Mouse (Mus musculus): ENCODE data around the gene Slamf9. TPM values are rescaled to one million over a fixed set of nuclear protein-coding genes. Genes with fewer than 3 reads are reported as not detected.
A peak's percentile ranks its signal among the peaks of the same experiment; 100 is the strongest.

Slamf9 gene
- polyA plus RNA-seq, 1 experiment from 2014 or later = 0.31 TPM

DNA sequence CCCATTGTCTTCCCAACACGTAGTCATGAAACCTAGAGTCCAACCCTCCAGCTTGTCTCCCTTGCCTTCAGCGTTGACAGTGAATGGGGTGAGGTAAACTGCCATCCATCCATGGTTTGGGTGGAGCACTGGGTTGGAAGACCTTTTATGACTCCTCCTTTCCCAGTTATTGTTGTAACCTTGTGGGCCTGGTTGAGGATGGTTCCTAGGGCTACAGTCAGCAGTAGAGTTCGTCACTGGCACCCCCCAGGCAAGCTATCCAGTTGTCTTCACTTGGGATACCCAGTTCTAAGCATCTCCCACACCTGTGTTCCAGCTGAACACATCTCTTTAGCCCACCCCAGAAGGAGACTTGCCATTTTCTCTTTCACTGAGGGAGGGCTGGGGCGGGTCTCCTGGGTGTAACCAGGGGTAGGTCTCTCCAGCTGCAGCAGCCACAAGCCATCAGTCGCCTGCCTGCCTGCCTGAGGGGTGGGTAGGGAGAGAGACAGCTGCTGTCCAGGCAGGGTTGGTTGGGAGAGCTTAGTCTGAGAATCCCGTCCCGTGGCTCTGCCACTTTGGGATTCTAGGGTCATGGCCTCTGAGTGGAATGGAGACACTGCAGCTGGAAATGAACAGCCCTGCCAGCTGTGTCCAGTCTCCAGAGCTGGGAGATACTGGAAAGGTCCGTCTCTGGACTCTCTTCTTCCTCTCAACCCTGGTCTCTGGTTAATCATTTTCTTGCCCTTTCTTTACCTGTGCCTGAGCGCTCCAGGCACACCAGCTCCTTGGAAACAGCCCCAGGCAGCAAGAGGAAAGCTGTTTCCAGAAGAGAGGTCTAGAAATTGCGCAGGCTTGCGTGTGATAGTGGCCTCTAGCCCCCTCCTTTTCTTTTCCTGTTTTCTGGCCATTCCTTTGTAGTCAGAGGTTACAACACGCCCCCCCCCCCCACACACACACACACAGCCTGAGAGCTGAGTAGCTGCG is 27.3 kb downstream of the Slamf9 start:
- peaks cover 21% of the 10 kb centered on the region for H3K4me1 ChIP-seq (ENCODE audit: control insufficient read depth, insufficient read depth, low read length)

DNA sequence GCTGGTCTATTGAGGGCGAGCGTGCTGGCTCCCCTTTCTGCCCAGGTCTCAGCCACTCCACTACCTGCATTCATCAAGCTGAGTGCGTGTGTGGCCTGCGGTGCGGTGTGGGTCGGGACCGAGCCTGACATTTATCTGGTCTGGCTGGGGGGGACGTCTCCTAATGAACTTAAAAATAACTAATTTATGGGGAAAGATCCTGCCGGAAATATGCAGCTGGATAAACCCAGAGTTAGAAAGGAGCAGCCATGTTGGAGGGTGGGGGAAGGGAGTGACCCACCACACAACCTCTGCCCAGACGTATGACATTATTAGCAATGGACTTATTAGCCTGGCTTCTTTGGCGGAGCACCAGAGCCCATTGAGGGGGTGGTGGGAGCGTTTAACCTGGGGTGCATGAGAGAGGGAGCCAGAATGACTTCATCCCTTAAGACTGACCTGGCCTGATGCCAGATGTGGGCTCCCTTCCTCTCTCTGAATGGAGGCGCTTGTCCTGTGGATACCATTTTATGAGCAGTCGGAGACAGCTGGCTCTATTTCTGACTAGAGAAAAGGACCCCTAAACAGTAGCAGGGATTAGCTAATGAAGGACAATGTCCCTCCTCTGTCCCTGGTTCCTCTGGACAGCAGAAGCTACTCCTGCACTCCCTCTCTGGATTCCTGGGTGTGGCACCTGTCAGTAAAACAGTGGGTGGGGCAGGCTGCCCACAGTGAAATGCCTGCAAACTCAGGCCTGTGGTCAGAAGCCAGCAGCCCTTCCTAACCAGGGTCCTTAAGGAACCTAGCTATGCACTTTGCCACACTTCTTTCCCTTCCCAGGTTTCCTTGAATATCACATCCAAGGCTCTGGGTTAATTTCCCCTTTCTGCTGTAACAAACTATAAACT is 28.2 kb downstream of the Slamf9 start:
- peak overlapping the region; percentile 41 for H3K4me2 ChIP-seq (ENCODE audit: low read depth, low read length)
- peaks cover 21% of the 10 kb centered on the region for H3K4me1 ChIP-seq (ENCODE audit: control insufficient read depth, insufficient read depth, low read length)
- peak overlapping the region; percentile 49; the same call in 1 of the 2 replicates for H3K27ac ChIP-seq (ENCODE audit: low read depth, low read length)
- peak; percentile 26; the same call in 1 of the 2 replicates for ATAC-seq (ENCODE audit: low read depth)
- H3K4me3 ChIP-seq (ENCODE audit: low read depth, low read length) = 0 out of 2 replicates have a peak overlapping the region, but pooled peaks have one; percentile 11
- no peaks in the 10 kb centered on the region for H3K9me3 ChIP-seq (ENCODE audit: control insufficient read depth, low read length)
- WGBS = 21% methylated on average over 14 of the region's 14 CpGs
- H3K27me3 ChIP-seq (ENCODE audit: control insufficient read depth, insufficient read depth, low read length) = no peaks in the 10 kb centered on the region
- H3K9ac ChIP-seq (replicated peaks; ENCODE audit: low read depth, low read length) = 0 out of 2 replicates have a peak overlapping the region, but pooled peaks have one; percentile 1
- H3K36me3 ChIP-seq (ENCODE audit: control insufficient read depth, insufficient read depth, low read length) = no peaks in the 10 kb centered on the region

More for the DNA sequence above, 27.3 kb downstream of the Slamf9 start:
- peaks cover 7% of the 10 kb centered on the region; the same call in 1 of the 2 replicates for H3K36me3 ChIP-seq (ENCODE audit: control insufficient read depth, insufficient read depth, low read length)
- H3K27ac ChIP-seq (ENCODE audit: low read depth, low read length) = peak overlapping the region; percentile 49; the same call in 1 of the 2 replicates
- no peaks in the 10 kb centered on the region for H3K9me3 ChIP-seq (ENCODE audit: control insufficient read depth, low read length)
- ATAC-seq (ENCODE audit: low read depth) = no peak; the same call in 1 of the 2 replicates
- WGBS = 13% methylated on average over 13 of the region's 13 CpGs
- peak overlapping the region; percentile 41 for H3K4me2 ChIP-seq (ENCODE audit: low read depth, low read length)
- H3K9ac ChIP-seq (replicated peaks; ENCODE audit: low read depth, low read length) = peak overlapping the region; percentile 17; the same call in 1 of the 2 replicates
- peak overlapping the region; percentile 11; the same call in 1 of the 2 replicates for H3K4me3 ChIP-seq (ENCODE audit: low read depth, low read length)
- no peaks in the 10 kb centered on the region for H3K27me3 ChIP-seq (ENCODE audit: control insufficient read depth, insufficient read depth, low read length)

DNA sequence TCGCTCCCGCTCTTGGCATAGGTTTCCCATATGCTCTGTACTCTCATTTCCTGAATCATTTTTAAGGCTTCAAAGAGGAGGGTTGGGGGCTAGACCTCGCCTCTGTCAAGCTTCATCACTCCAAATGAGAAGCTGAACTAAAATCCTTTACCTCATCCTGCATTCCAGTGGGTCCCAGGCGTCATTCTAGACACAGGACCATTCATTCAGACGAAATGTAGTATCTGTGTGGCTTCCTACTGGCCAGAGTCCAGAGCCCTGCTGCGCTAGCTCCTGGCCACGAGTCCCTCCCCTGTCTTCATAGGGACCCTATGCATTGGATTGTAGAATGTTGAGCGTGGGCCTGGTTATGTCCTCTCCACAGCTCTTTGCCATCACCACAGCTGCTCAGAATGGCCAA is 29.6 kb downstream of the Slamf9 start:
- no peak overlapping the region for H3K9ac ChIP-seq (replicated peaks; ENCODE audit: low read depth, low read length)
- 68% methylated on average over 8 of the region's 8 CpGs for WGBS
- peaks cover 21% of the 10 kb centered on the region for H3K4me1 ChIP-seq (ENCODE audit: control insufficient read depth, insufficient read depth, low read length)
- no peak overlapping the region for H3K4me3 ChIP-seq (ENCODE audit: low read depth, low read length)
- no peak for ATAC-seq (ENCODE audit: low read depth)
- no peaks in the 10 kb centered on the region for H3K9me3 ChIP-seq (ENCODE audit: control insufficient read depth, low read length)
- H3K27me3 ChIP-seq (ENCODE audit: control insufficient read depth, insufficient read depth, low read length) = no peaks in the 10 kb centered on the region
- H3K36me3 ChIP-seq (ENCODE audit: control insufficient read depth, insufficient read depth, low read length) = no peaks in the 10 kb centered on the region
- H3K27ac ChIP-seq (ENCODE audit: low read depth, low read length) = no peak overlapping the region
- no peak overlapping the region for H3K4me2 ChIP-seq (ENCODE audit: low read depth, low read length)

DNA sequence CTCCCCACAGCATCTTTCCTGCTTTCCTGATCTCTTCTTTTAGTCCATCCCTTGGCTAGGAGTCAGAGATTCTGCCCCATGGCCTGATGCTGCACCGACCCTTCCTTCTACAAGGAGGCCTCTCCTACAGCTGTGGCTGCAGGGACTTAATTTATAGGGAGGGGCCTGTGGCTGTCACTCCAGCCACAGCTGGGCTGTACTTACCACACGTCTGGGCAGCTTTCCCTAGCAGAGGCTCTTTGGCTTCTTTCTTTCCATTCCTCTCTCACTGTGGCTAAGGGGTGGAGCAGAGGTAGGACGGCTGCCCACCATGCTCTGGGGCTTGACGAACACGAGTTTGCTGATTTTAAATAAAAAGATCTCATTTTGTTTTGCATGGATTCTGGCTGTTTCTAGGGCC is 31.8 kb downstream of the Slamf9 start:
- H3K9me3 ChIP-seq (ENCODE audit: control insufficient read depth, low read length) = no peaks in the 10 kb centered on the region
- H3K9ac ChIP-seq (replicated peaks; ENCODE audit: low read depth, low read length) = no peak overlapping the region
- H3K4me3 ChIP-seq (ENCODE audit: low read depth, low read length) = no peak overlapping the region
- no peak overlapping the region for H3K27ac ChIP-seq (ENCODE audit: low read depth, low read length)
- H3K4me2 ChIP-seq (ENCODE audit: low read depth, low read length) = no peak overlapping the region
- 60% methylated on average over 5 of the region's 5 CpGs for WGBS
- peaks cover 19% of the 10 kb centered on the region for H3K4me1 ChIP-seq (ENCODE audit: control insufficient read depth, insufficient read depth, low read length)
- no peaks in the 10 kb centered on the region for H3K27me3 ChIP-seq (ENCODE audit: control insufficient read depth, insufficient read depth, low read length)
- no peak for ATAC-seq (ENCODE audit: low read depth)
- H3K36me3 ChIP-seq (ENCODE audit: control insufficient read depth, insufficient read depth, low read length) = no peaks in the 10 kb centered on the region

DNA sequence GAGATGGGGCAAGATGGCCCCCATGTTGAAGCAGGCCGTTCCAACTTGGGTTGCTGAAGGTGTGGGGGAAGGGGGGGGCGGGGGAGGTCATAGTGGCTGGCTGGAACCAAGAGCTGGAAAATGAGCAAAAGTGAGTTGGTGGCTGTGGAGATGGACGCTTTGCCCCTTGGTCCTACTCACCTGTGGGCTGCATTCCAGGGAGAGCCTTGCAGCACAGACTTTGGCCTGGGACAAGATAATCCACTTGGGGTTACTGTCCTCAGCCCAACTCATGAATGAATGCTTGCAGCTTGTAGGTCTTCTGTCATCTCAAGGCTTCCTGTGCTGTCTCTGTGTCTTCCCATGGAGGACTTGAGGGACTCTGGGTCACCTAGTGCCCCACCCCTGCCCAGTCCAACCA is 32.5 kb downstream of the Slamf9 start:
- ATAC-seq (ENCODE audit: low read depth) = no peak
- no peak overlapping the region for H3K4me3 ChIP-seq (ENCODE audit: low read depth, low read length)

DNA sequence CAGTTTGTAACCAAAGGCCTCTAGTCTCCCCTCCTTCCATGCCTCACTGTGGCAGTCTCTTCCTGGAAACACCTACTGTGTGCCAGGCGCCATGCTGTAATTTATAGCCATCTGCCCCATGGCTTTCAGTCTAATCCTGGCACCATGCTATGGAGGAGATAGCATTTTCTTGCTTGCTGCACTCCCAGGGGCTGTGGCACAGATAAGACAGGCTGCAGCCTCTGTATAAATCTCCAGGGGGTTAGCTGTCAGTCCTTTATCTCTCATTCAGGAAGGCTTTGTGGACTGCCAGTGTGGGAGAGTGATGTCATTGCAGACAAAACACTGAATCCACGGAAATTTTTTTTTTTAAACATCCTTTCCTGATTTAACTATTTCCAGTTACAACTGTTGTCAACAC is 33.0 kb downstream of the Slamf9 start:
- 54% methylated on average over 2 of the region's 2 CpGs for WGBS
- H3K9me3 ChIP-seq (ENCODE audit: control insufficient read depth, low read length) = no peaks in the 10 kb centered on the region
- no peak overlapping the region for H3K27ac ChIP-seq (ENCODE audit: low read depth, low read length)
- H3K9ac ChIP-seq (replicated peaks; ENCODE audit: low read depth, low read length) = no peak overlapping the region
- no peak overlapping the region for H3K4me3 ChIP-seq (ENCODE audit: low read depth, low read length)
- H3K27me3 ChIP-seq (ENCODE audit: control insufficient read depth, insufficient read depth, low read length) = no peaks in the 10 kb centered on the region
- H3K4me2 ChIP-seq (ENCODE audit: low read depth, low read length) = no peak overlapping the region
- ATAC-seq (ENCODE audit: low read depth) = no peak
- H3K36me3 ChIP-seq (ENCODE audit: control insufficient read depth, insufficient read depth, low read length) = no peaks in the 10 kb centered on the region
- peaks cover 11% of the 10 kb centered on the region; the same call in 1 of the 2 replicates for H3K4me1 ChIP-seq (ENCODE audit: control insufficient read depth, insufficient read depth, low read length)

More for the DNA sequence above, 32.5 kb downstream of the Slamf9 start:
- Histone ChIP-seq H3K4me1 (ENCODE audit: control insufficient read depth, insufficient read depth, low read length) (peaks cover 14% of the 10 kb centered on the region), H3K4me2 (ENCODE audit: low read depth, low read length) (no peak overlapping the region), H3K27ac (ENCODE audit: low read depth, low read length) (no peak overlapping the region), H3K9ac (replicated peaks; ENCODE audit: low read depth, low read length) (no peak overlapping the region), H3K9me3 (ENCODE audit: control insufficient read depth, low read length) (no peaks in the 10 kb centered on the region), H3K27me3 (ENCODE audit: control insufficient read depth, insufficient read depth, low read length) (no peaks in the 10 kb centered on the region), H3K36me3 (ENCODE audit: control insufficient read depth, insufficient read depth, low read length) (no peaks in the 10 kb centered on the region)
- 88% methylated on average over 3 of the region's 3 CpGs for WGBS

DNA sequence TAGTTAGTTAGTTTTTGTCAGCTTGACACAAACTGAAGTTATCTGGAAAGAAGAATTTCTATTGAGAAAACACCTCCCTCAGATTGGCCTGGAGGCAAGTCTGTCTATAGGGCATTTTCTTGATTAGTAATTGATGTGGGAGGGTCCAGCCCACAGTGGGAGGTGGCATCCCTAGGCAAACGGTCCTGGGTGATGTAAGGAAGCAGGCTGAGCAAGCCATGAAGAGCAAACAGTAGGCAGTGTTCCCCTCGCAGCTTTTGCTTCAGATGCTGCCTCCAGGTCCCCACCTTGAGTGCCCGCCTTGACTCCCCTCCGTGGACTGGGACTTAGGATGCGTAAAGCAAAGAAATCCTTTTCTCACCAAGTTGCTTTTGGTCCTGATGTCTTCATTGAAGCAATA is 34.1 kb downstream of the Slamf9 start:
- ATAC-seq (ENCODE audit: low read depth) = no peak
- H3K27me3 ChIP-seq (ENCODE audit: control insufficient read depth, insufficient read depth, low read length) = no peaks in the 10 kb centered on the region
- WGBS = 77% methylated on average over 5 of the region's 5 CpGs
- H3K27ac ChIP-seq (ENCODE audit: low read depth, low read length) = no peak overlapping the region
- H3K36me3 ChIP-seq (ENCODE audit: control insufficient read depth, insufficient read depth, low read length) = no peaks in the 10 kb centered on the region
- peaks cover 2% of the 10 kb centered on the region; the same call in 1 of the 2 replicates for H3K4me1 ChIP-seq (ENCODE audit: control insufficient read depth, insufficient read depth, low read length)
- no peak overlapping the region for H3K4me3 ChIP-seq (ENCODE audit: low read depth, low read length)
- no peak overlapping the region for H3K4me2 ChIP-seq (ENCODE audit: low read depth, low read length)
- H3K9me3 ChIP-seq (ENCODE audit: control insufficient read depth, low read length) = no peaks in the 10 kb centered on the region
- H3K9ac ChIP-seq (replicated peaks; ENCODE audit: low read depth, low read length) = no peak overlapping the region

DNA sequence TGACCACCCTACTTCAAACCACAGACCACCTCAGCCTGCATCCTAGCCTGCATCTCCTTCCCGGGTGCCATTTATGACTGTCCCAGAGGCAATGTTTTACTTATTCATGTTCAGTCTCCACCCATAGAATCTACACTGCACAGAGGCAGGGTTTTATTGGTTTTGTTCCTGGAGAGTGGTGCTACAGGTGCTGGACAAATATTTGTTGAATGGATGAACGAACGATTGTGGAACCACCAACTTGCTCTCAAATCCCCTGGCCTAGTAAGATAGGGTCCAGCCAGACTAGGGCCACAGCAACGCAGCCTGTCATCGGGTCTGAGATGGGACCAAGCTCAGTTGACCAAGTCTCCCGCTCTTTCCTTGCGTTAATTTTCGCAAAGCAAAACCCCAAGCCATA is 34.8 kb downstream of the Slamf9 start:
- no peak for ATAC-seq (ENCODE audit: low read depth)
- Histone ChIP-seq H3K9ac (replicated peaks; ENCODE audit: low read depth, low read length) (no peak overlapping the region), H3K27me3 (ENCODE audit: control insufficient read depth, insufficient read depth, low read length) (no peaks in the 10 kb centered on the region), H3K4me3 (ENCODE audit: low read depth, low read length) (no peak overlapping the region), H3K36me3 (ENCODE audit: control insufficient read depth, insufficient read depth, low read length) (no peaks in the 10 kb centered on the region), H3K9me3 (ENCODE audit: control insufficient read depth, low read length) (no peaks in the 10 kb centered on the region), H3K27ac (ENCODE audit: low read depth, low read length) (no peak overlapping the region), H3K4me2 (ENCODE audit: low read depth, low read length) (no peak overlapping the region), H3K4me1 (ENCODE audit: control insufficient read depth, insufficient read depth, low read length) (no peaks in the 10 kb centered on the region; the same call in 1 of the 2 replicates)
- WGBS = 38% methylated on average over 8 of the region's 8 CpGs

Data from neural tube, embryonic 14.5 days (tissue).